Mouse (Mus musculus): Measurements from ENCODE around the gene Szt2. TPM values are rescaled to one million over a fixed set of nuclear protein-coding genes. Genes with fewer than 3 reads are reported as not detected.

The Szt2 gene
- total RNA-seq, 2 experiments from 2014 or later: 33.5 to 42.2 TPM

- DNase-seq (ENCODE audit: low spot score in 2 of 2): no peak
Measured at GRCm38 (mm10) chr4:118415779-118416178, 6.7 kb upstream of the Szt2 start.

- no peak for DNase-seq (ENCODE audit: low spot score in 2 of 2)
Measured at GRCm38 (mm10) chr4:118413553-118413952, 4.5 kb upstream of the Szt2 start.

GRCm38 (mm10) chr4:118410871-118411270 is 1.8 kb upstream of the Szt2 start:
- DNase-seq (ENCODE audit: low spot score in 2 of 2): no peak

- DNase-seq (ENCODE audit: low spot score in 2 of 2): no peak
Measured at GRCm38 (mm10) chr4:118402701-118403100, 6.4 kb downstream of the Szt2 start.

- no peak for DNase-seq (ENCODE audit: low spot score in 2 of 2)
Measured at GRCm38 (mm10) chr4:118401918-118402317, 7.2 kb downstream of the Szt2 start.

- no peak for DNase-seq (ENCODE audit: low spot score in 2 of 2)
Measured at GRCm38 (mm10) chr4:118401421-118401820, 7.7 kb downstream of the Szt2 start.

- DNase-seq (ENCODE audit: low spot score in 2 of 2): no peak
Measured at GRCm38 (mm10) chr4:118398400-118398799, 10.7 kb downstream of the Szt2 start.

GRCm38 (mm10) chr4:118396433-118396832 is 12.6 kb downstream of the Szt2 start:
- DNase-seq (ENCODE audit: low spot score in 2 of 2): no peak

GRCm38 (mm10) chr4:118395289-118395688 is 13.8 kb downstream of the Szt2 start:
- DNase-seq (ENCODE audit: low spot score in 2 of 2): no peak

- DNase-seq (ENCODE audit: low spot score in 2 of 2): no peak
Measured at GRCm38 (mm10) chr4:118394505-118394904, 14.6 kb downstream of the Szt2 start.

- DNase-seq (ENCODE audit: low spot score in 2 of 2): no peak
Measured at GRCm38 (mm10) chr4:118390146-118390545, 18.9 kb downstream of the Szt2 start.

GRCm38 (mm10) chr4:118387316-118387715 is 21.8 kb downstream of the Szt2 start:
- DNase-seq (ENCODE audit: low spot score in 2 of 2): no peak

- no peak for DNase-seq (ENCODE audit: low spot score in 2 of 2)
Measured at GRCm38 (mm10) chr4:118383271-118383670, 25.8 kb downstream of the Szt2 start.

- no peak for DNase-seq (ENCODE audit: low spot score in 2 of 2)
Measured at GRCm38 (mm10) chr4:118375999-118376398, 33.1 kb downstream of the Szt2 start.

- no peak for DNase-seq (ENCODE audit: low spot score in 2 of 2)
Measured at GRCm38 (mm10) chr4:118371822-118372221, 37.3 kb downstream of the Szt2 start.

- no peak for DNase-seq (ENCODE audit: low spot score in 2 of 2)
Measured at GRCm38 (mm10) chr4:118368616-118369015, 40.5 kb downstream of the Szt2 start.

GRCm38 (mm10) chr4:118367551-118367950 is 41.5 kb downstream of the Szt2 start:
- no peak for DNase-seq (ENCODE audit: low spot score in 2 of 2)

GRCm38 (mm10) chr4:118365991-118366390 is 43.1 kb downstream of the Szt2 start:
- no peak for DNase-seq (ENCODE audit: low spot score in 2 of 2)

- no peak for DNase-seq (ENCODE audit: low spot score in 2 of 2)
Measured at GRCm38 (mm10) chr4:118364641-118365040, 44.4 kb downstream of the Szt2 start.

GRCm38 (mm10) chr4:118363985-118364384 is 45.1 kb downstream of the Szt2 start:
- DNase-seq (ENCODE audit: low spot score in 2 of 2): no peak

GRCm38 (mm10) chr4:118362879-118363278 is 46.2 kb downstream of the Szt2 start:
- no peak for DNase-seq (ENCODE audit: low spot score in 2 of 2)

- DNase-seq (ENCODE audit: low spot score in 2 of 2): no peak
Measured at GRCm38 (mm10) chr4:118361451-118361850, 47.6 kb downstream of the Szt2 start.

GRCm38 (mm10) chr4:118359896-118360720 is 49.0 kb downstream of the Szt2 start:
- DNase-seq (ENCODE audit: low spot score in 2 of 2): peak; percentile 51 to 66
